17 mouse cellular contexts compared by ENCODE assay signal in genomic region chr6:77970545-77971242, GRCm38 (mm10). TPM values are rescaled to one million over a fixed set of nuclear protein-coding genes. Genes with fewer than 3 reads are reported as not detected.
A peak's percentile ranks its signal among the peaks of the same experiment; 100 is the strongest.
DNase-seq lines count a peak whose midpoint lies in the region; ATAC-seq lines count a peak whose summit lies in the region.
"Had no signal": no experiment of that assay in that cellular context is flagged by ENCODE, and none has a peak within 500 bp of the region (broad histone marks: within the 10 kb centered on the region; RNA-seq: fewer than 3 reads in every experiment).

No protein-coding gene starts in this region.

- no peaks in the 10 kb centered on the region for H3K36me3 ChIP-seq in midbrain, embryonic 14.5 days (ENCODE audit: control insufficient read depth, insufficient read depth, low read length)
- no peaks in the 10 kb centered on the region for H3K36me3 ChIP-seq in midbrain, embryonic 11.5 days (ENCODE audit: control insufficient read depth, insufficient read depth, low read length)
- no peaks in the 10 kb centered on the region for H3K36me3 ChIP-seq in hindbrain, embryonic 12.5 days
- H3K36me3 ChIP-seq in neural tube, embryonic 15.5 days = no peaks in the 10 kb centered on the region
- H3K36me3 ChIP-seq: stomach, embryonic 15.5 days had no signal

- peak; percentile 57; the same call in 1 of the 2 replicates for ATAC-seq in midbrain, embryonic 14.5 days (ENCODE audit: low FRiP score, low TSS enrichment)
- ATAC-seq in midbrain, embryonic 11.5 days (ENCODE audit: low FRiP score) = no peak
- ATAC-seq in hindbrain, embryonic 12.5 days (ENCODE audit: low FRiP score) = peak; percentile 57; the same call in 1 of the 2 replicates
- ATAC-seq in neural tube, embryonic 15.5 days (ENCODE audit: low FRiP score) = peak; percentile 61
- ATAC-seq: intestine, embryonic 16.5 days; Patski had no signal

- H3K27me3 ChIP-seq in midbrain, embryonic 14.5 days (ENCODE audit: control insufficient read depth, insufficient read depth, low read length) = no peaks in the 10 kb centered on the region
- H3K27me3 ChIP-seq in midbrain, embryonic 11.5 days (ENCODE audit: control insufficient read depth, insufficient read depth, low read length) = no peaks in the 10 kb centered on the region
- H3K27me3 ChIP-seq in hindbrain, embryonic 12.5 days = no peaks in the 10 kb centered on the region
- H3K27me3 ChIP-seq in neural tube, embryonic 15.5 days (replicated peaks) = no peaks in the 10 kb centered on the region
- H3K27me3 ChIP-seq: Patski; stomach, embryonic 15.5 days had no signal

- no peak overlapping the region for H3K4me3 ChIP-seq in midbrain, embryonic 14.5 days (replicated peaks; ENCODE audit: low read depth, low read length)
- no peak overlapping the region for H3K4me3 ChIP-seq in midbrain, embryonic 11.5 days (ENCODE audit: low read depth, low read length)
- H3K4me3 ChIP-seq in hindbrain, embryonic 12.5 days = no peak overlapping the region
- no peak overlapping the region for H3K4me3 ChIP-seq in neural tube, embryonic 15.5 days (replicated peaks)
- H3K4me3 ChIP-seq: stomach, embryonic 15.5 days had no signal

- DNase-seq in midbrain, embryonic 14.5 days = peak; percentile 69
- DNase-seq in midbrain, embryonic 11.5 days (ENCODE audit: low spot score, missing footprints) = no peak
- DNase-seq in cerebellum, adult 8-10 months = peak; percentile 26
- DNase-seq in layer of hippocampus, adult 9-10 months (ENCODE audit: low spot score) = no peak
- DNase-seq in gastrocnemius, adult 18-20 months (ENCODE audit: low spot score) = no peak
- no peak for DNase-seq in spleen, adult 18-20 months
- DNase-seq: heart, adult 11 months; kidney, postnatal 25 days; lung, adult 2 months; right cerebral cortex, postnatal 25 days had no signal

- peaks cover 18% of the 10 kb centered on the region for H3K4me1 ChIP-seq in midbrain, embryonic 14.5 days (ENCODE audit: control insufficient read depth, insufficient read depth, low read length)
- peaks cover 5% of the 10 kb centered on the region; the same call in 1 of the 2 replicates for H3K4me1 ChIP-seq in midbrain, embryonic 11.5 days (ENCODE audit: control insufficient read depth, insufficient read depth, low read length)
- peaks cover 14% of the 10 kb centered on the region for H3K4me1 ChIP-seq in hindbrain, embryonic 12.5 days
- peaks cover 11% of the 10 kb centered on the region for H3K4me1 ChIP-seq in neural tube, embryonic 15.5 days
- H3K4me1 ChIP-seq: stomach, embryonic 15.5 days had no signal

- peak overlapping the region; percentile 47; the same call in 1 of the 2 replicates for H3K27ac ChIP-seq in midbrain, embryonic 14.5 days (replicated peaks; ENCODE audit: low read depth, low read length)
- H3K27ac ChIP-seq in midbrain, embryonic 11.5 days (ENCODE audit: low read depth, low read length) = no peak overlapping the region
- peak overlapping the region; percentile 58; the same call in 1 of the 2 replicates for H3K27ac ChIP-seq in hindbrain, embryonic 12.5 days
- no peak overlapping the region for H3K27ac ChIP-seq in neural tube, embryonic 15.5 days (replicated peaks)
- H3K27ac ChIP-seq: stomach, embryonic 15.5 days had no signal

- no peaks in the 10 kb centered on the region for H3K9me3 ChIP-seq in midbrain, embryonic 14.5 days (ENCODE audit: control insufficient read depth, low read length)
- no peaks in the 10 kb centered on the region for H3K9me3 ChIP-seq in midbrain, embryonic 11.5 days (ENCODE audit: control insufficient read depth, low read length)
- no peaks in the 10 kb centered on the region for H3K9me3 ChIP-seq in hindbrain, embryonic 12.5 days (replicated peaks)
- no peaks in the 10 kb centered on the region for H3K9me3 ChIP-seq in neural tube, embryonic 15.5 days (replicated peaks)
- H3K9me3 ChIP-seq: stomach, embryonic 15.5 days had no signal

- no peak overlapping the region for H3K9ac ChIP-seq in midbrain, embryonic 14.5 days (replicated peaks; ENCODE audit: low read length)
- H3K9ac ChIP-seq in midbrain, embryonic 11.5 days (ENCODE audit: low read length) = no peak overlapping the region
- no peak overlapping the region for H3K9ac ChIP-seq in hindbrain, embryonic 12.5 days
- no peak overlapping the region for H3K9ac ChIP-seq in neural tube, embryonic 15.5 days (replicated peaks)
- H3K9ac ChIP-seq: stomach, embryonic 15.5 days had no signal

- WGBS in midbrain, embryonic 14.5 days = 65% methylated on average over 10 of the region's 10 CpGs
- 78% methylated on average over 10 of the region's 10 CpGs for WGBS in midbrain, embryonic 11.5 days
- 56% methylated on average over 10 of the region's 10 CpGs for WGBS in hindbrain, embryonic 12.5 days
- WGBS in neural tube, embryonic 15.5 days = 46% methylated on average over 10 of the region's 10 CpGs

- H3K4me2 ChIP-seq in midbrain, embryonic 14.5 days (ENCODE audit: low read length) = no peak overlapping the region
- no peak overlapping the region for H3K4me2 ChIP-seq in midbrain, embryonic 11.5 days
- H3K4me2 ChIP-seq in hindbrain, embryonic 12.5 days (replicated peaks) = no peak overlapping the region; the same call in 1 of the 2 replicates
- H3K4me2 ChIP-seq in neural tube, embryonic 15.5 days = peak overlapping the region; percentile 16
- H3K4me2 ChIP-seq: stomach, embryonic 15.5 days had no signal

RNA-seq across cellular contexts. Expression of gene Ctnna2, which starts 8.8 kb away (rescaled TPM):
- polyA plus RNA-seq in midbrain, embryonic 14.5 days (2014; fragmentation: Nextera tagmentation; extraction: Ambion mirVana) = 137 and 141 TPM in 2 replicates
- polyA plus RNA-seq in midbrain, embryonic 11.5 days (2014; fragmentation: Nextera tagmentation; extraction: Ambion mirVana) = 49.4 and 55.4 TPM in 2 replicates
- 96.8 and 98.5 TPM in 2 replicates for polyA plus RNA-seq in hindbrain, embryonic 12.5 days (2016; fragmentation: Nextera tagmentation; extraction: Ambion mirVana)
- 99.0 and 119 TPM in 2 replicates for polyA plus RNA-seq in neural tube, embryonic 15.5 days (2015; fragmentation: Nextera tagmentation; extraction: Ambion mirVana)
- total RNA-seq in gastrocnemius, adult 18-20 months (2021) = not detected
- total RNA-seq: megakaryocyte, adult 5-6 weeks; neutrophil, adult 5-6 weeks had no signal
- polyA plus RNA-seq: Patski had no signal

Comparison
In these comparisons a context has a peak if more than half of its experiments do, and no peak if none do; other contexts are left out.
1. DNase-seq: peak in midbrain, embryonic 14.5 days (single experiment) and cerebellum, adult 8-10 months (single experiment); none in midbrain, embryonic 11.5 days (single experiment), layer of hippocampus, adult 9-10 months (single experiment), gastrocnemius, adult 18-20 months (single experiment) and spleen, adult 18-20 months (0 of 2).
2. H3K27ac ChIP-seq: peak in midbrain, embryonic 14.5 days (single experiment) and hindbrain, embryonic 12.5 days (single experiment); none in midbrain, embryonic 11.5 days (single experiment) and neural tube, embryonic 15.5 days (single experiment).